Mouse (Mus musculus) midbrain, embryonic 14.5 days (tissue): ENCODE measurements at regions not wholly inside any gene's neighbourhood (a gene's known extent, or its start where the extent isn't known, plus 50 kb on each side); places are given as distances from the start of the nearest gene placed in this dataset.

Experiments
- ATAC-seq: fragments of 200-750 bp; cut with Nextera tagmentation; 2 replicates; pipeline ENCODE4 v1.8.0; 2017; ENCODE audit warnings: moderate number of reproducible peaks, moderate library complexity; ENCODE audit not compliant: low FRiP score, low TSS enrichment
- DNase-seq: peaks from one replicate; pipeline ENCODE4 v3.0.0-alpha.2; 2015
- H3K27ac ChIP-seq: fragments of 300-500 bp; sonication (generic); replicated peaks from 2 replicates; pipeline ENCODE4 v1.5.1; 2014; ENCODE audit warnings: mild to moderate bottlenecking, low read depth, low read length, moderate library complexity
- H3K27me3 ChIP-seq: fragments of 300-500 bp; sonication (generic); 2 replicates; pipeline ENCODE4 v1.6.1; 2014; ENCODE audit warnings: low read length, control low read depth, mixed read lengths; ENCODE audit not compliant: control insufficient read depth, insufficient read depth
- H3K36me3 ChIP-seq: fragments of 300-500 bp; sonication (generic); 2 replicates; pipeline ENCODE4 v1.6.1; 2014; ENCODE audit warnings: low read length, control low read depth; ENCODE audit not compliant: control insufficient read depth, insufficient read depth
- H3K4me1 ChIP-seq: fragments of 300-500 bp; sonication (generic); 2 replicates; pipeline ENCODE4 v1.6.1; 2014; ENCODE audit warnings: mild to moderate bottlenecking, antibody characterized with exemption, low read length, control low read depth; ENCODE audit not compliant: control insufficient read depth, insufficient read depth
- H3K4me2 ChIP-seq: fragments of 300-500 bp; sonication (generic); 2 replicates; pipeline ENCODE4 v1.6.1; 2014; ENCODE audit warnings: mild to moderate bottlenecking, low read length, moderate library complexity
- H3K4me3 ChIP-seq: fragments of 300-500 bp; sonication (generic); replicated peaks from 2 replicates; pipeline ENCODE4 v1.5.1; 2014; ENCODE audit warnings: low read depth, low read length
- H3K9ac ChIP-seq: fragments of 300-500 bp; sonication (generic); replicated peaks from 2 replicates; pipeline ENCODE4 v1.6.1; 2014; ENCODE audit warnings: mild to moderate bottlenecking, low read length, moderate library complexity
- H3K9me3 ChIP-seq: fragments of 300-500 bp; sonication (generic); 2 replicates; pipeline ENCODE4 v1.6.1; 2016; ENCODE audit warnings: low read length, control low read depth, mixed read lengths; ENCODE audit not compliant: control insufficient read depth
- WGBS: fragments of 180-500 bp; shearing (Covaris S2); extraction: QIAGEN DNeasy Blood & Tissue Kit; methylation state at CpG from one replicate; pipeline ENCODE4 v1.1.7; 2014; 5-methylcytosine and 5-hydroxymethylcytosine counted together

DNA sequence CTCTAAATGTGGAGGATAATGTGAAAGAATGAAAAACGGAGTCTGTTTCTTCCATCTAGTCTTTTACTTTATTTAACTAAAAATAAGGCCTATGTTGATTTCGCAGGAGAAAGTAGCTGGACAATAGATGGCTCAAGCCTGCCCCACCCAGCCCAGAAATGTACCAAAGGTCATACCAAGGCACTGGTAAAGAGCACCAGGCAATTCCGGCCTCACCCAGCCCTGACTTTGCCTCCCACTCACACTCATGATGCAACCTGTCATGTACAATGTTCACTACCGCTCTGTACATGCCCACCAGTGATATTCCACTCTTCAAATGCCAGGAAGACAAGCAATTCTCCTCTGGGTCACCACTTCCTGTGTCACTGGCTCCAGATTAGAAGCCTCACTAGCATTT lies 564.9 kb downstream of the Insc start:
- Histone ChIP-seq H3K27me3 (no peaks in the 10 kb centered on the region), H3K4me3 (no peak overlapping the region), H3K4me1 (peaks cover 4% of the 10 kb centered on the region; the same call in 1 of the 2 replicates), H3K9me3 (no peaks in the 10 kb centered on the region), H3K27ac (no peak overlapping the region), H3K9ac (no peak overlapping the region), H3K36me3 (no peaks in the 10 kb centered on the region), H3K4me2 (no peak overlapping the region)
- 88% methylated on average over 4 of the region's 4 CpGs for WGBS
- DNase-seq (no peak), ATAC-seq (no peak)

DNA sequence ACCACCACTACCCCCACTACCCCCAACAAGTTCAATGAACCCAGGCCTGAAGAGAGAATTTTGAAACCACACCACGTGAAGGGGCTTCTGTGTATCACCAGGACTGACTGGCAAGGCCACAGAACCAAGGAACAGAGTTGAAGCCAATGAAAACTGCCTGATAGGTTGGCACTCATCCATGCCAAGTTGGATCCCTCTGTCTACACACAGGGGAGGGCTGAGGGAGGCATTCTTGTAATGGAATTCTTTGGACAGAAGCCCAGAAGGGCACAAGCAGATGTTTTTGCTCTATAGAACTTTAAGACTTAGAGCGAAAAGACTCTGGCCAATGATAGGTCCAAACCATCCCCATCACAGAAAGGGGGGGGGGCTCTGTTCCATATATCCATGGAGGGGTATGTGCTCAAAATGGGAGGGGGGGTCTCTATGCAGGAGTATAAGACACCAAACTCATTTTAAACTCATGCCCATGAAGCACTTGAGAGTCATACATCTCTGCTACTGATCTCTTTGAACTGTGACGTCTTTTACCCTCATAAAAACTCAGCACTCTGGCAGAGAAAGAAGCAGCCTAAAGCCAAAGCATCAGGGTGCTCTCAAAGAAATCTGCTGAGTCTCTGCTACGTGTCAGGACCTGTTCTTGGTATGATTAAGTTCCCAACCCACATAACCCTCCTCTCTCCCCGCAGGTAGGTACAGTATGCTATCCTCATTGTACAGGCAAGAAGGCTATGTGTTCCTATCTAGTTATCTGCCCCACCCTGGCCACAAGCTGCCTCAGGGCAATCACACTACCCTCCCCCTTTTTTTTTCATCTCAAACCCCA lies 567.1 kb downstream of the Insc start:
- H3K27ac ChIP-seq, result no peak overlapping the region
- ATAC-seq (peak; percentile 14; the same call in 1 of the 2 replicates), DNase-seq (peak; percentile 76)
- H3K4me1 ChIP-seq, result peaks cover 4% of the 10 kb centered on the region; the same call in 1 of the 2 replicates
- no peaks in the 10 kb centered on the region for H3K36me3 ChIP-seq
- H3K4me2 ChIP-seq, result no peak overlapping the region
- H3K4me3 ChIP-seq, result no peak overlapping the region
- H3K27me3 ChIP-seq, result no peaks in the 10 kb centered on the region
- WGBS, result 66% methylated on average over 5 of the region's 5 CpGs
- H3K9ac ChIP-seq, result no peak overlapping the region
- no peaks in the 10 kb centered on the region for H3K9me3 ChIP-seq

DNA sequence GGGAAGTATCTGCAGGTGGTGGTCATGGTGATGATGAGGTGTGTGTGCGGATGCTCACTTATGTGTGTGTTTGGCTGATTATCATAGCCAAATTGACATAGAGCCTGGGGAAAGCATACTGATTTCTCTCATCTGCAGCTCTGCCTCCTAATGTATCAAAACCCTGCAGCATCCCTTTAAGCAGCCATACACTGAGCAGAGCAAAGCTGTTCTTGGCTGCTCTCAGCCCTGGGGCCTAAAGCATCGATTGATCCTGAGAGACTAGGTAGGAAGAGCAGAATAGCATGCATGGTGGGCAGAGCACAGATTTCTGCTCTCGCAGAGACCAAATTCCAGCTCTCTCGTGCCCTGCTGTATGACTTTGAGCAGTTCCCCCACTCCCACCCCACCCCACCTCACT lies 576.0 kb downstream of the Insc start:
- no peaks in the 10 kb centered on the region for H3K36me3 ChIP-seq
- 60% methylated on average over 4 of the region's 4 CpGs for WGBS
- no peak for ATAC-seq

DNA sequence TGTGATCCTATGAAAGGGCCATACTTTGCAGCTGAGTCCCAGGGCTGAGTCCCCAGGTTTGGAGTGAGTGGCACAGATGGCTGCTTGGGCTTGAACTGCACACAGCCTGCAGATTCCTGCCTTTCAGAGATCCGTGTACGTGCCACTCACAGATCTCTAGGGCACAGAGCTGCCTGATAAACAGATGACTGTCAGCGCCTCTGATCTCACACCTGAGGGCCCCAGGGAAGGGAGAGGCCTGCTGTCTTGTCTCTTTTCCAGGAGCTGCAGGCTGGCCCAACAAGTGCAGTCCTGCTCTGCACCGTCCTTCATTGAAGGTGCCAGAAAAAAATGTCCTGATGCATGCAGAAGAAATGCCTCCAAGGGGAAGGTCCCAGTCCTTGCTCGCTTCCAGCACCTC lies 579.5 kb downstream of the Insc start:
- no peaks in the 10 kb centered on the region for H3K27me3 ChIP-seq
- H3K27ac ChIP-seq, result no peak overlapping the region
- 70% methylated on average over 5 of the region's 5 CpGs for WGBS
- DNase-seq (no peak), ATAC-seq (no peak)
- H3K4me3 ChIP-seq, result no peak overlapping the region
- H3K9ac ChIP-seq, result no peak overlapping the region
- no peak overlapping the region for H3K4me2 ChIP-seq
- H3K36me3 ChIP-seq, result no peaks in the 10 kb centered on the region
- H3K4me1 ChIP-seq, result no peaks in the 10 kb centered on the region
- H3K9me3 ChIP-seq, result no peaks in the 10 kb centered on the region

More for the DNA sequence above, 576.0 kb downstream of the Insc start:
- no peak overlapping the region for H3K9ac ChIP-seq
- no peak overlapping the region for H3K4me2 ChIP-seq
- no peak overlapping the region for H3K27ac ChIP-seq
- H3K4me1 ChIP-seq, result no peaks in the 10 kb centered on the region
- no peaks in the 10 kb centered on the region for H3K9me3 ChIP-seq
- peak; percentile 49 for DNase-seq
- no peak overlapping the region for H3K4me3 ChIP-seq
- H3K27me3 ChIP-seq, result no peaks in the 10 kb centered on the region

DNA sequence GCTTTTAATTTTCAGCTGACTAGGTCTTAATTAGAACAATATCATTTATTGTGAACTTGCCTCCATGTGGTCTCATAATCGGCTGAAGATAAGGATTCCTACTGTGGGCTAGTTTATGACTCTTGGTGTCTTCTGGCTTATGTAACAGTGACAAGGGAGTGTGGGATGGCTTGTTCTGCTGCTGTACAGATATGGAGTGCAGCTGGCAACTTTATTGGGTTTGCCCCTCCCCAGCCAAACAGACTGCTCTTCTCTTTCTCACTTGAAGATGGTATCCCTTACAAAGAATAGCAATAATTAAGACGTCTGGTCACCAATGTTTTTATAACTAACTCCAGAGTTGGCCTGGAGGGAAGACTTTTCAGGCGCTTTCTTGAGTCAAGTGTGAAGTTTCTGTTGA lies 584.8 kb downstream of the Insc start:
- H3K9ac ChIP-seq, result no peak overlapping the region
- no peak overlapping the region for H3K4me2 ChIP-seq
- no peaks in the 10 kb centered on the region for H3K9me3 ChIP-seq
- 84% methylated on average over 3 of the region's 3 CpGs for WGBS
- DNase-seq, result no peak
- no peaks in the 10 kb centered on the region for H3K36me3 ChIP-seq
- H3K4me1 ChIP-seq, result no peaks in the 10 kb centered on the region
- no peak overlapping the region for H3K4me3 ChIP-seq
- no peaks in the 10 kb centered on the region for H3K27me3 ChIP-seq
- no peak overlapping the region for H3K27ac ChIP-seq
- no peak for ATAC-seq

GRCm38 (mm10) chr7:115331698-115332097 lies 588.2 kb downstream of the Insc start:
- H3K36me3 ChIP-seq, result no peaks in the 10 kb centered on the region
- H3K9me3 ChIP-seq, result no peaks in the 10 kb centered on the region
- DNase-seq (no peak), ATAC-seq (no peak)
- H3K27ac ChIP-seq, result no peak overlapping the region
- no peaks in the 10 kb centered on the region for H3K4me1 ChIP-seq
- no peak overlapping the region for H3K4me3 ChIP-seq
- H3K9ac ChIP-seq, result no peak overlapping the region
- H3K4me2 ChIP-seq, result no peak overlapping the region
- no peaks in the 10 kb centered on the region for H3K27me3 ChIP-seq
- WGBS, result 91% methylated on average over 1 of the region's 1 CpGs

GRCm38 (mm10) chr7:115333046-115333577 lies 589.6 kb downstream of the Insc start:
- no peak for DNase-seq
- WGBS, result 78% methylated on average over 1 of the region's 1 CpGs

DNA sequence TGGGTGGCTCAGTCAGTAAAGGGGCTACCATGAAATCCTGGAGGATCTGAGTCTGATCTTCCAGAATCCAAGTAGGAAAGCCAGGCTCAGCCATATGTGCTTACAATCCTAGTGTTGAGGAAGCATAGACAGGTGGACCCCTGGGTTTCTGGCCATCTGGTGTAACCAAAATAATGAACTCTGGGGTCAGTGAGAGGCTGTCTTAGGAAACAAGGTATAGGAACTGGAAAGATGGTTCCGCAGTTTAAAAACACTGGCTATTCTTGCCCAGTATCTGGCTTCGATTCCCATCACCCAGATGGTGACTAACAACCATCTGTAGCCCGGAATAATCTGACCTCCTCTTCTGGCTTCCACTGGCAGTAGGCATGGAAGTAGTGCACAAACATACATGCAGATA lies 591.6 kb downstream of the Insc start:
- DNase-seq (no peak), ATAC-seq (no peak)
- no peak overlapping the region for H3K27ac ChIP-seq
- no peaks in the 10 kb centered on the region for H3K36me3 ChIP-seq
- no peaks in the 10 kb centered on the region for H3K4me1 ChIP-seq
- H3K27me3 ChIP-seq, result no peaks in the 10 kb centered on the region
- H3K4me3 ChIP-seq, result no peak overlapping the region
- H3K9ac ChIP-seq, result no peak overlapping the region
- H3K4me2 ChIP-seq, result no peak overlapping the region
- H3K9me3 ChIP-seq, result no peaks in the 10 kb centered on the region
- 94% methylated on average over 3 of the region's 3 CpGs for WGBS

More at GRCm38 (mm10) chr7:115333046-115333577, 589.6 kb downstream of the Insc start:
- ATAC-seq, result no peak
- no peak overlapping the region for H3K4me3 ChIP-seq
- H3K9ac ChIP-seq, result no peak overlapping the region
- no peaks in the 10 kb centered on the region for H3K36me3 ChIP-seq
- no peak overlapping the region for H3K4me2 ChIP-seq
- H3K27me3 ChIP-seq, result no peaks in the 10 kb centered on the region
- H3K27ac ChIP-seq, result no peak overlapping the region
- no peaks in the 10 kb centered on the region for H3K4me1 ChIP-seq
- no peaks in the 10 kb centered on the region for H3K9me3 ChIP-seq

GRCm38 (mm10) chr7:115340155-115340554 lies 596.7 kb downstream of the Insc start:
- H3K36me3 ChIP-seq, result no peaks in the 10 kb centered on the region
- whole genome bisulfite sequencing, result 51% methylated on average over 7 of the region's 7 CpGs

More at GRCm38 (mm10) chr7:115340155-115340554, 596.7 kb downstream of the Insc start:
- Histone ChIP-seq H3K9ac (no peak overlapping the region), H3K9me3 (no peaks in the 10 kb centered on the region), H3K4me1 (no peaks in the 10 kb centered on the region), H3K4me2 (no peak overlapping the region), H3K27ac (no peak overlapping the region), H3K4me3 (no peak overlapping the region), H3K27me3 (no peaks in the 10 kb centered on the region)
- ATAC-seq (no peak), DNase-seq (peak; percentile 20)
